ENCODE assay signal across 27 mouse cellular contexts in genomic region chr19:36453451-36453850, GRCm38 (mm10).
"Had no signal": no experiment of that assay in that cellular context is flagged by ENCODE, and none has a peak within 500 bp of the region (broad histone marks: within the 10 kb centered on the region; RNA-seq: fewer than 3 reads in every experiment).

No protein-coding gene starts in this region.

- ATAC-seq: hindbrain, embryonic 16.5 days; inflammation-experienced regulatory T-cells, adult 6 months; intestine, embryonic 15.5 days; intestine, postnatal 0 days; liver, postnatal 0 days had no signal

- H3K36me3 ChIP-seq: hindbrain, embryonic 10.5 days; hindbrain, embryonic 12.5 days; intestine, embryonic 15.5 days; limb, embryonic 10.5 days; limb, embryonic 12.5 days had no signal

- H3K9ac ChIP-seq: heart, embryonic 12.5 days; hindbrain, embryonic 12.5 days; hindbrain, embryonic 14.5 days; intestine, embryonic 15.5 days; limb, embryonic 12.5 days; liver, embryonic 15.5 days; liver, postnatal 0 days had no signal

- H3K4me2 ChIP-seq: heart, embryonic 12.5 days; hindbrain, embryonic 12.5 days; hindbrain, embryonic 14.5 days; intestine, embryonic 15.5 days; limb, embryonic 12.5 days; liver, embryonic 15.5 days had no signal

- H3K27me3 ChIP-seq: heart, embryonic 12.5 days; hindbrain, embryonic 12.5 days; intestine, embryonic 15.5 days; limb, embryonic 12.5 days; liver, embryonic 15.5 days had no signal

- H3K4me1 ChIP-seq: intestine, embryonic 15.5 days; limb, embryonic 10.5 days; limb, embryonic 12.5 days had no signal

- H3K27ac ChIP-seq: gastrocnemius, adult 2 months; heart, embryonic 10.5 days; hindbrain, embryonic 12.5 days; hindbrain, embryonic 14.5 days; intestine, embryonic 15.5 days; layer of hippocampus, adult 2 months; left cerebral cortex, adult 2 months; limb, embryonic 10.5 days; limb, embryonic 12.5 days had no signal

- DNase-seq: gastrocnemius, adult 2 months; gastrocnemius, postnatal 10 days; gastrocnemius, postnatal 25 days; heart, adult 18-20 months; heart, postnatal 10 days; heart, postnatal 4 days; kidney, adult 18-20 months; kidney, adult 8-10 months; kidney, postnatal 10 days; kidney, postnatal 25 days; kidney, postnatal 4 days; liver; liver, postnatal 0 days had no signal

- H3K4me3 ChIP-seq: gastrocnemius, adult 2 months; heart, embryonic 10.5 days; heart, embryonic 12.5 days; hindbrain, embryonic 10.5 days; hindbrain, embryonic 12.5 days; intestine, embryonic 15.5 days; layer of hippocampus, adult 2 months; left cerebral cortex, adult 2 months; limb, embryonic 10.5 days; limb, embryonic 12.5 days; liver, embryonic 15.5 days had no signal

- H3K9me3 ChIP-seq: heart, embryonic 10.5 days; heart, embryonic 12.5 days; hindbrain, embryonic 10.5 days; hindbrain, embryonic 12.5 days; intestine, embryonic 15.5 days; limb, embryonic 10.5 days; limb, embryonic 12.5 days; liver, embryonic 15.5 days had no signal
